11 mouse cellular contexts compared by ENCODE assay signal in genomic region chr11:86199733-86200132, GRCm38 (mm10). TPM values are rescaled to one million over a fixed set of nuclear protein-coding genes. Genes with fewer than 3 reads are reported as not detected.
A peak's percentile ranks its signal among the peaks of the same experiment; 100 is the strongest.
DNase-seq lines count a peak whose midpoint lies in the region; ATAC-seq and TF ChIP-seq lines count a peak whose summit lies in the region.
"Had no signal": no experiment of that assay in that cellular context is flagged by ENCODE, and none has a peak within 500 bp of the region (broad histone marks: within the 10 kb centered on the region; RNA-seq: fewer than 3 reads in every experiment).

No protein-coding gene starts in this region.

- no peak overlapping the region for H3K9ac ChIP-seq in kidney, postnatal 0 days (ENCODE audit: low read depth, low read length)
- H3K9ac ChIP-seq in MEL (ENCODE audit: control insufficient read depth, low read depth, low read length, poor library complexity, severe bottlenecking): peak overlapping the region; percentile 92
- peak overlapping the region; percentile 68; the same call in 1 of the 2 replicates for H3K9ac ChIP-seq in forebrain, embryonic 13.5 days
- no peak overlapping the region for H3K9ac ChIP-seq in limb, embryonic 15.5 days

- peaks cover 36% of the 10 kb centered on the region for H3K79me2 ChIP-seq in MEL (ENCODE audit: control insufficient read depth, insufficient read depth, low read length, poor library complexity)

- no peak for TF ChIP-seq CTCF in kidney, postnatal 0 days (IDR thresholded peaks at IDR 0.05; ENCODE audit: low read depth)
- no peak for TF ChIP-seq CTCF in MEL (IDR thresholded peaks at IDR 0.05 in 2 of 3, conservative IDR thresholded peaks at IDR 0.05 in 1 of 3; ENCODE audit: control insufficient read depth in 1 of 3, insufficient read depth in 1 of 3, low read depth in 2 of 3, low read length in 3 of 3, poor library complexity in 1 of 3, severe bottlenecking in 1 of 3)

- no peak for TF ChIP-seq RAD21 in MEL (IDR thresholded peaks at IDR 0.05; ENCODE audit: low read depth, low read length)

- no peak for TF ChIP-seq EP300 in MEL (IDR thresholded peaks at IDR 0.05; ENCODE audit: low read depth in 1 of 2, low read length in 2 of 2)

- peaks cover 4% of the 10 kb centered on the region; the same call in 1 of the 2 replicates for H3K36me3 ChIP-seq in kidney, postnatal 0 days (ENCODE audit: insufficient read depth, low read length)
- peaks cover 4 to 15% of the 10 kb centered on the region in 2 experiments for H3K36me3 ChIP-seq in MEL (ENCODE audit: control insufficient read depth in 1 of 2, insufficient read depth in 2 of 2, low read length in 2 of 2)
- H3K36me3 ChIP-seq in forebrain, embryonic 13.5 days (ENCODE audit: poor library complexity, severe bottlenecking): peaks cover 29% of the 10 kb centered on the region
- peaks cover 30% of the 10 kb centered on the region for H3K36me3 ChIP-seq in limb, embryonic 15.5 days

- peak overlapping the region; percentile 75; the same call in 1 of the 2 replicates for H3K4me2 ChIP-seq in kidney, postnatal 0 days (ENCODE audit: low read length)
- peak overlapping the region; percentile 78 for H3K4me2 ChIP-seq in forebrain, embryonic 13.5 days
- H3K4me2 ChIP-seq in limb, embryonic 15.5 days: peak overlapping the region; percentile 57

- H3K4me1 ChIP-seq in kidney, postnatal 0 days (replicated peaks; ENCODE audit: insufficient read depth, low read length): no peaks in the 10 kb centered on the region
- peaks cover 7% of the 10 kb centered on the region in 2 experiments for H3K4me1 ChIP-seq in MEL (ENCODE audit: control insufficient read depth in 1 of 2, insufficient read depth in 2 of 2, low read length in 2 of 2)
- peaks cover 20% of the 10 kb centered on the region for H3K4me1 ChIP-seq in forebrain, embryonic 13.5 days
- H3K4me1 ChIP-seq in limb, embryonic 15.5 days: peaks cover 11% of the 10 kb centered on the region

- H3K27me3 ChIP-seq in kidney, postnatal 0 days (ENCODE audit: insufficient read depth, low read length): no peaks in the 10 kb centered on the region
- H3K27me3 ChIP-seq in MEL (ENCODE audit: control insufficient read depth in 1 of 2, insufficient read depth in 2 of 2, low read length in 2 of 2): no peaks in the 10 kb centered on the region
- H3K27me3 ChIP-seq in forebrain, embryonic 13.5 days: no peaks in the 10 kb centered on the region
- no peaks in the 10 kb centered on the region for H3K27me3 ChIP-seq in limb, embryonic 15.5 days

- no peak overlapping the region for H3K27ac ChIP-seq in kidney, postnatal 0 days
- no peak overlapping the region for H3K27ac ChIP-seq in MEL (ENCODE audit: control insufficient read depth, low read depth, low read length)
- H3K27ac ChIP-seq in forebrain, embryonic 13.5 days: no peak overlapping the region
- no peak overlapping the region for H3K27ac ChIP-seq in limb, embryonic 15.5 days

- 0 out of 2 replicates have a peak overlapping the region, but pooled peaks have one; percentile 87 for H3K4me3 ChIP-seq in kidney, postnatal 0 days (replicated peaks; ENCODE audit: low read depth, low read length)
- peak overlapping the region in 1 of 2 experiments; percentile 73; a peak in 2 of 4 replicates for H3K4me3 ChIP-seq in MEL (ENCODE audit: control insufficient read depth in 1 of 2, insufficient read depth in 1 of 2, low read depth in 2 of 2, low read length in 2 of 2)
- peak overlapping the region; percentile 79; the same call in 1 of the 2 replicates for H3K4me3 ChIP-seq in forebrain, embryonic 13.5 days
- H3K4me3 ChIP-seq in limb, embryonic 15.5 days: peak overlapping the region; percentile 67

- no peaks in the 10 kb centered on the region for H3K9me3 ChIP-seq in kidney, postnatal 0 days (replicated peaks; ENCODE audit: low read length)
- no peaks in the 10 kb centered on the region for H3K9me3 ChIP-seq in MEL (replicated peaks; ENCODE audit: insufficient read depth, low read length)
- H3K9me3 ChIP-seq in forebrain, embryonic 13.5 days (replicated peaks): peaks cover 21% of the 10 kb centered on the region
- no peaks in the 10 kb centered on the region for H3K9me3 ChIP-seq in limb, embryonic 15.5 days

- TF ChIP-seq POLR2A in MEL (IDR thresholded peaks at IDR 0.05; ENCODE audit: control insufficient read depth in 1 of 2, insufficient read depth in 1 of 2, low read depth in 1 of 2, low read length in 2 of 2, poor library complexity in 1 of 2): no peak

- 47% methylated on average over 4 of the region's 4 CpGs for WGBS in kidney, postnatal 0 days
- 57% methylated on average over 4 of the region's 4 CpGs for WGBS in forebrain, embryonic 13.5 days
- WGBS in limb, embryonic 15.5 days: 44% methylated on average over 4 of the region's 4 CpGs

- no peak for ATAC-seq in kidney, postnatal 0 days (replicated peaks; ENCODE audit: low FRiP score, low read depth)
- no peak for ATAC-seq in forebrain, embryonic 13.5 days
- ATAC-seq in limb, embryonic 15.5 days (ENCODE audit: insufficient number of reproducible peaks, low FRiP score, low TSS enrichment, low read depth): no peak
- no peak for ATAC-seq in activated CD4-positive, CD25-positive, alpha-beta regulatory T cell, adult 4 months

- intact Hi-C loops in left cerebral cortex, postnatal 4 days (cut with DNase I): no loop called here

- DNase-seq in kidney, postnatal 0 days (ENCODE audit: low spot score): no peak
- DNase-seq in kidney, postnatal 25 days: no peak
- DNase-seq in MEL (ENCODE audit: low read depth, low spot score): peak; percentile 12
- no peak for DNase-seq in left cerebral cortex, postnatal 4 days
- no peak for DNase-seq in right cerebral cortex, adult 2 months (ENCODE audit: low spot score in 2 of 2)
- DNase-seq: kidney, adult 18-20 months; lung, adult 2 months; thymus, postnatal 25 days had no signal

TF ChIP-seq in MEL, 35 proteins besides CTCF, POLR2A, EP300 and RAD21:
- TF ChIP-seq MXI1 (IDR thresholded peaks at IDR 0.05; ENCODE audit: low read depth, low read length) (peak; percentile 32; the same call in 1 of the 2 replicates), POLR2AphosphoS5 (IDR thresholded peaks at IDR 0.05; ENCODE audit: borderline replicate concordance, low read depth, low read length) (no peak), MAFK (IDR thresholded peaks at IDR 0.05; ENCODE audit: borderline replicate concordance, low read depth, low read length) (peak; percentile 39; the same call in 1 of the 2 replicates)

RNA-seq across cellular contexts. Expression of gene Brip1, which starts 1.3 kb away (rescaled TPM):
- polyA plus RNA-seq in kidney, postnatal 0 days (2015; fragmentation: Nextera tagmentation; extraction: Ambion mirVana): 3.8 and 4.8 TPM in 2 replicates
- 14.7 and 14.9 TPM in 2 replicates for total RNA-seq in MEL (2012; rRNA removed)
- 10 to 100 TPM; 13.4 to 20.9 TPM for polyA plus RNA-seq in MEL (2012; ENCODE audit: insufficient read depth in 1 of 2, insufficient read length in 2 of 2, low read depth in 1 of 2, low replicate concordance in 2 of 2, missing spikeins in 1 of 2)
- 6.1 and 7.6 TPM in 2 replicates for polyA plus RNA-seq in forebrain, embryonic 13.5 days (2015; fragmentation: Nextera tagmentation; extraction: Ambion mirVana)
- 7.5 and 7.7 TPM in 2 replicates for polyA plus RNA-seq in limb, embryonic 15.5 days (2015; fragmentation: Nextera tagmentation; extraction: Ambion mirVana)
- 1 to 10 TPM; 6.0 to 8.5 TPM for polyA plus RNA-seq in activated CD4-positive, CD25-positive, alpha-beta regulatory T cell, adult 4 months (2017; shearing (Covaris generic))
- 1 to 10 TPM; 1.5 to 1.6 TPM for total RNA-seq in left cerebral cortex, postnatal 4 days (2021)

RNA-seq across cellular contexts. Expression of gene Ints2, which starts 57.6 kb away (rescaled TPM):
- polyA plus RNA-seq in kidney, postnatal 0 days (2015; fragmentation: Nextera tagmentation; extraction: Ambion mirVana): 16.9 and 19.3 TPM in 2 replicates
- 66.6 and 75.3 TPM in 2 replicates for total RNA-seq in MEL (2012; rRNA removed)
- polyA plus RNA-seq in MEL (2012; ENCODE audit: insufficient read depth in 1 of 2, insufficient read length in 2 of 2, low read depth in 1 of 2, low replicate concordance in 2 of 2, missing spikeins in 1 of 2): 100 to 1,000 TPM in 1 of 2 experiments, 10 to 100 TPM in 1; 43.0 to 120 TPM
- 34.2 and 37.5 TPM in 2 replicates for polyA plus RNA-seq in forebrain, embryonic 13.5 days (2015; fragmentation: Nextera tagmentation; extraction: Ambion mirVana)
- 23.3 and 25.4 TPM in 2 replicates for polyA plus RNA-seq in limb, embryonic 15.5 days (2015; fragmentation: Nextera tagmentation; extraction: Ambion mirVana)
- 10 to 100 TPM; 18.6 to 22.5 TPM for polyA plus RNA-seq in activated CD4-positive, CD25-positive, alpha-beta regulatory T cell, adult 4 months (2017; shearing (Covaris generic))
- 10 to 100 TPM; 33.7 to 35.6 TPM for total RNA-seq in left cerebral cortex, postnatal 4 days (2021)

Comparison
In these comparisons a context has a peak if more than half of its experiments do, and no peak if none do; other contexts are left out.
1. H3K9ac ChIP-seq: peak in MEL (single experiment) and forebrain, embryonic 13.5 days (single experiment); none in kidney, postnatal 0 days (single experiment) and limb, embryonic 15.5 days (single experiment).
2. Peak in every context shown above with its lines, with median percentiles within 50 percentile points of each other: H3K4me2 ChIP-seq.